Mouse (Mus musculus): ENCODE results near the gene Dnase2b. TPM values are rescaled to one million over a fixed set of nuclear protein-coding genes. Genes with fewer than 3 reads are reported as not detected.

The Dnase2b gene
- not detected for polyA plus RNA-seq (2014; fragmentation: Illumina TruSeq; extraction: RNeasy Lipid Tissue Mini Kit (QIAGEN cat#74804); ENCODE audit: low read depth, low replicate concordance)

DNA sequence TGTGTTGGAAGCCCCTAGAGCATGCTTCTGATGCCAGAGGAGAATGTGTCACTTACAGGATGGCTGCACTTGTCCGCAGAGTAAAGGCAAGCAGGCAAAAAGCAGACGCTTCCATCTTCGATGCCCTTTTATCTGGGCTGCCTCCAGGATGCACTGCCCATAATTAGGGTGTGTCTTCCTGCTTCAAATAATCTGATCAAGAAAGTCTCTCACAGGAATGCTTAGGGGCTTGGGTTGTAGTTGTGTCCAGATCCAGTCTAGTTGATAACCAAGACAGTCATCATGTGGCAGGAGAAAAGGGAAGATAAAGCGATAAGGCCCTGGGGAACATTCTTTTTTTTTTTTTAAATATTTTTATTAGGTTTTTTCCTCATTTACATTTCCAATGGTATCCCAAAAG is at the start of gene Dnase2b:
Gene Dnase2b, minus strand, starts transcription at position 101 of the 400 bp plus-strand sequence.

DNA sequence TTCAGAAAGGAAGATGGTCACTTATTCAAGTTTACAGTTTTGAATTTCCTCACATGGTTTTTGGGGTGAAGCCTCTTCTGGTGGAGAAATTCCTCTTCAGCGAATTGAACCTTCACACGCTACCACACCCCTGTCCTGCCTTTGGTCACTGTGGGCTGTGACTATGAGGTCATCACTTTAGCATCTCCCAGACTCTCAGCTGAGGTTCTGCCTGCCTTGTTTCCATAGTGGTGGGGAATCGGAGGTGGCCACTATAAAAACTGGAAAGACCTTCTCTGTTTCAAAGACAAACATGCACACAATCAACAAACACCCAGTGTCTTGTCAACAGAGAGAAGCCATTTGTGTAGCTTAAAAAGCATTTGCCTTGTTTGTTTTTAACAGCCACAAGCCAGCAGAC is 35.8 kb upstream of the Dnase2b start, which contains the start of gene 4930503B20Rik:
Gene 4930503B20Rik, minus strand, starts transcription at position 101 of the 400 bp plus-strand sequence.

DNA sequence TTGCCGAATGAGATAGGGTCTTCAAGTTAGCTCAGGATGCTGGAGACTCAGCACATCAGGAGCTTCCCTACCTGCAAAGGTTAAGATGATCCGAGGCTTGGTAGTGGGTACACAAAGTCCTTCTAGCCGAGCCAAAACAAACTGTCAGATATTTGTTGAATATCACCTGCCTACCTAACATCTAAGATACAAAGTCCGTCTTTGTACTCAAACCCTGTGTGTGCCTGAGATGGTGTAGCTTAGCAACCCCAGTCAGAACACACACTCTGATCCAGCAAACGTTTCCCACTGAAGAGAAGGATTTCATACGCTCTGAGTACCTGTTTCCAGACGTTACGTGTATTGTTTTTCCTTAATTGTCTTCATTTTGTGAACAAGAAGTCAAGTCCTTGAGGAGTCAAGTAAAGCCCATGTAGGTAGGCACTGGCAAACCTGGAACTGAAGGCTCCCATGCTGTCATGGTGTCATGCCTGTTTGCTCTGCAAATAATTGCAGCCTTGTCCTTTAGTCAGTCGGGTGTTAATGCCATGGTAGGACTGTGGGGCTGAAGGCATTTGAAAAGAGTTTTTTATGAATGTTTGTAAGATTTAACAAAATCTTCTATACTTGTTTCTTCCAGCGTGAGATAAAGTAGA is 45.1 kb downstream of the Dnase2b start, which contains the start of gene Uox:
Gene Uox, plus strand, starts transcription at position 279 of the 635 bp plus-strand sequence.

Other genes with a start within 250 kb of the Dnase2b start
- gene Ssx2ip, start 211.0 kb downstream of the Dnase2b start, polyA plus RNA-seq (2014; fragmentation: Illumina TruSeq; extraction: RNeasy Lipid Tissue Mini Kit (QIAGEN cat#74804); ENCODE audit: low read depth, low replicate concordance), result 45.2 TPM
- 85.8 TPM for gene Ctbs, start 165.8 kb downstream of the Dnase2b start, polyA plus RNA-seq (2014; fragmentation: Illumina TruSeq; extraction: RNeasy Lipid Tissue Mini Kit (QIAGEN cat#74804); ENCODE audit: low read depth, low replicate concordance)
- 7.1 TPM for gene Spata1, start 115.8 kb downstream of the Dnase2b start, polyA plus RNA-seq (2014; fragmentation: Illumina TruSeq; extraction: RNeasy Lipid Tissue Mini Kit (QIAGEN cat#74804); ENCODE audit: low read depth, low replicate concordance)
- gene Gng5, start 115.8 kb downstream of the Dnase2b start, polyA plus RNA-seq (2014; fragmentation: Illumina TruSeq; extraction: RNeasy Lipid Tissue Mini Kit (QIAGEN cat#74804); ENCODE audit: low read depth, low replicate concordance), result 922 TPM
- gene Rpf1, start 94.2 kb downstream of the Dnase2b start, polyA plus RNA-seq (2014; fragmentation: Illumina TruSeq; extraction: RNeasy Lipid Tissue Mini Kit (QIAGEN cat#74804); ENCODE audit: low read depth, low replicate concordance), result 127 TPM
- gene Uox, start 45.2 kb downstream of the Dnase2b start, polyA plus RNA-seq (2014; fragmentation: Illumina TruSeq; extraction: RNeasy Lipid Tissue Mini Kit (QIAGEN cat#74804); ENCODE audit: low read depth, low replicate concordance), result not detected
- gene 4930503B20Rik, start 35.7 kb upstream of the Dnase2b start, polyA plus RNA-seq (2014; fragmentation: Illumina TruSeq; extraction: RNeasy Lipid Tissue Mini Kit (QIAGEN cat#74804); ENCODE audit: low read depth, low replicate concordance), result not detected
- 0.89 TPM for gene Samd13, start 70.0 kb upstream of the Dnase2b start, polyA plus RNA-seq (2014; fragmentation: Illumina TruSeq; extraction: RNeasy Lipid Tissue Mini Kit (QIAGEN cat#74804); ENCODE audit: low read depth, low replicate concordance)
- gene Prkacb, start 197.4 kb upstream of the Dnase2b start, polyA plus RNA-seq (2014; fragmentation: Illumina TruSeq; extraction: RNeasy Lipid Tissue Mini Kit (QIAGEN cat#74804); ENCODE audit: low read depth, low replicate concordance), result 85.4 TPM
- 3.3 TPM for gene Ttll7, start 236.8 kb upstream of the Dnase2b start, polyA plus RNA-seq (2014; fragmentation: Illumina TruSeq; extraction: RNeasy Lipid Tissue Mini Kit (QIAGEN cat#74804); ENCODE audit: low read depth, low replicate concordance)